Mouse (Mus musculus) spleen, adult 2 months (tissue): Measurements from ENCODE around the gene Ipcef1.

Experiments used
- CTCF ChIP-seq: fragments of 200-500 bp; IDR thresholded peaks from 2 replicates; pipeline ENCODE4 v1.5.1; 2011; ENCODE audit warnings: mild to moderate bottlenecking, inconsistent platforms; ENCODE audit not compliant: insufficient read depth, insufficient read length, insufficient replicate concordance; ENCODE audit errors: extremely low read depth
- POLR2A ChIP-seq: fragments of 200-500 bp; IDR thresholded peaks from 2 replicates; pipeline ENCODE4 v1.6.1; 2011; ENCODE audit warnings: low read depth, low read length, inconsistent platforms

GRCm38 (mm10) chr10:6878276-6878881 lies 173.9 kb downstream of the Ipcef1 start:
- TF ChIP-seq CTCF (no peak), POLR2A (no peak)
